Mouse (Mus musculus): ENCODE data around the gene Fibp.
A peak's percentile ranks its signal among the peaks of the same experiment; 100 is the strongest.
"Not testable (repeated sequence)": the region's sequence is repeated elsewhere in the genome, so short reads cannot be mapped to it uniquely, and the experiment has no call there.

GRCm38 (mm10) chr19:5493301-5493721 is 32.9 kb downstream of the Fibp start:
- TF ChIP-seq CTCF (IDR thresholded peaks at IDR 0.05; ENCODE audit: extremely low read depth, insufficient read length, insufficient replicate concordance, low read depth, low read length), result peak; percentile 23; the same call in 1 of the 2 replicates
- TF ChIP-seq POLR2A (IDR thresholded peaks at IDR 0.05; ENCODE audit: low read depth, low read length), result not testable (repeated sequence)

Measured in small intestine, adult 2 months (tissue).